ENCODE assay signal across 9 mouse cellular contexts in the genomic region with DNA sequence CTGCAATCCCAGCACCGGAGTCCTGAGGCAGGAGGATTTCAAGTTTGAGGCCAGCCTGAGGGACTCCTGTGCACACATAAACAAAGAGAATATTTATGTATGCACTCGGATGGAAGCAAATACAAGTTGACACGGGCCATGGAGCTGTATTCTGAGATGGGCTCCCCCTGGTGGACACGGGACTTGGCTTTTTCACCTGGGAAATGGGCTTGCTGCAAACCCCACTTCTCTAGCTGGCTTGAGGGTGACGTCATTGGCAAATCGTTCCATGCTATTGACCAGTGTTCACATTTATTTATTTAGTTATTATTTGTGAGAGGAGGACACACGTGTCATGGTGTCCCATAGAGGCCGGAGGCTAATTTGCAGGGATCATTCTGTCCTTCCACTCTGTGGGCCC. TPM values are rescaled to one million over a fixed set of nuclear protein-coding genes. Genes with fewer than 3 reads are reported as not detected.
DNase-seq lines count a peak whose midpoint lies in the region; ATAC-seq lines count a peak whose summit lies in the region.
"Had no signal": no experiment of that assay in that cellular context is flagged by ENCODE, and none has a peak within 500 bp of the region (broad histone marks: within the 10 kb centered on the region; RNA-seq: fewer than 3 reads in every experiment).

No protein-coding gene starts in this region.

- peak; percentile 8 to 15 for DNase-seq in cerebellum, adult 18-20 months
- no peak for DNase-seq in cerebellum, adult 11 months
- DNase-seq in lung, postnatal 14 days, result peak; percentile 24
- no peak for DNase-seq in lung, postnatal 10 days
- peak; percentile 57 for DNase-seq in adipocyte (ENCODE audit: low spot score)
- no peak for DNase-seq in natural killer cell, adult 2 months (ENCODE audit: low spot score in 2 of 2)
- DNase-seq in heart, postnatal 36 days, result no peak

- ATAC-seq in megakaryocyte, adult 5-6 weeks (ENCODE audit: poor library complexity, severe bottlenecking), result peak; percentile 34; the same call in 1 of the 2 replicates

- intact Hi-C loops in heart, postnatal 36 days (cut with DNase I), result no loop called here

RNA-seq across cellular contexts. Expression of gene Lbp, which starts 10.1 kb away (rescaled TPM):
- 31.2 and 40.4 TPM in 2 replicates for total RNA-seq in megakaryocyte, adult 5-6 weeks (2015)
- total RNA-seq in megakaryocyte, adult 5-6 weeks (2017), result 80.4 and 95.8 TPM in 2 replicates
- 1 to 10 TPM; 6.8 to 7.2 TPM for total RNA-seq in heart, postnatal 36 days (2021)

RNA-seq across cellular contexts. Expression of gene Bpi, which starts 58.5 kb away (rescaled TPM):
- not detected in 2 replicates for total RNA-seq in megakaryocyte, adult 5-6 weeks (2015)
- total RNA-seq in megakaryocyte, adult 5-6 weeks (2017), result 0.08 TPM in 1 of 2 replicates, not detected in the other
- total RNA-seq in heart, postnatal 36 days (2021), result not detected
- total RNA-seq: gastrocnemius, postnatal 36 days had no signal

RNA-seq across cellular contexts. Expression of gene Snhg11, which starts 59.1 kb away (rescaled TPM):
- total RNA-seq in megakaryocyte, adult 5-6 weeks (2015), result not detected in 2 replicates
- 0.08 TPM in 1 of 2 replicates, not detected in the other for total RNA-seq in megakaryocyte, adult 5-6 weeks (2017)
- total RNA-seq in heart, postnatal 36 days (2021), result not detected

Comparison
In these comparisons a context has a peak if more than half of its experiments do, and no peak if none do; other contexts are left out.
1. DNase-seq: peak in cerebellum, adult 18-20 months (2 of 2), lung, postnatal 14 days (single experiment) and adipocyte (single experiment); none in cerebellum, adult 11 months (single experiment), lung, postnatal 10 days (single experiment), natural killer cell, adult 2 months (0 of 2) and heart, postnatal 36 days (0 of 2).